Mouse (Mus musculus) brown adipose tissue, adult 24 weeks (tissue): ENCODE results near the gene Dnajc16. TPM values are rescaled to one million over a fixed set of nuclear protein-coding genes. Genes with fewer than 3 reads are reported as not detected.

Source experiments
- H3K27ac ChIP-seq: fragments of 200-500 bp; replicated peaks from 2 replicates; pipeline ENCODE4 v1.5.1; 2012; ENCODE audit warnings: low read depth, mild to moderate bottlenecking, low read length
- H3K4me1 ChIP-seq: fragments of 200-500 bp; 2 replicates; pipeline ENCODE4 v1.6.1; 2012; ENCODE audit warnings: low read length, mixed read lengths; ENCODE audit not compliant: control insufficient read depth, insufficient read depth, insufficient read length
- H3K4me3 ChIP-seq: fragments of 200-500 bp; 2 replicates; pipeline ENCODE4 v1.5.1; 2012; ENCODE audit warnings: low read depth, mild to moderate bottlenecking, low read length, moderate library complexity; ENCODE audit not compliant: insufficient read depth
- polyA plus RNA-seq: library from polyadenylated mRNA; stranded (reverse); fragments of >200 nt; gene quantifications from 2 replicates; pipeline ENCODE4 v1.2.4, GENCODE M21; 2012; ENCODE audit not compliant: missing spikeins, insufficient read depth, insufficient read length

Dnajc16 gene
- 4.7 and 6.4 TPM in 2 replicates for polyA plus RNA-seq

DNA sequence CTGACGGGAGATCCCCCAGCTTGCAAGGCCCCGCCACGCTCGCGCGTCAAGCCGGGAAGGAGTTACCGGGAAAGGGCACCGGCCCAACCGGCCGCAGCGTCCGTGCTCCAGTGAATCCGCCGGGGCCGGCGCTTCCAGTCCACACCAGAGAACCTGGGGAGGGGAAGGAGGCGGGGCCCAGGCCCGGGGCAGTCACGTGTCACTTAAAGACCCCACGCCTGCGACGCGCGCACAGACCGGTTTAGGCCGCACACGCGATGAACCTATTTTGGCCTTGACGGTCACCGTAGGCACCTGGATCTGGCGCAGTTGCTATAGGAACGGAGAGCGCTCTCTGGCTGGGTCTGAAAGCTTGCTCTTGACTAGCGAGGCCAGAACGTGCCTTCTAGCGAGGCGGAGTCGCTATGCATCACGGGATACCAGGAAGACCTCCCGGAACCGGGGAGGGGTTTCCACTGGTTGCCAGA is at the start of gene Dnajc16:
Dnajc16 (minus strand) TSS at position 408 of the 467 bp plus-strand sequence.
- Histone ChIP-seq H3K4me3 (peak within 1 kb of the TSS; percentile 63), H3K27ac (peak within 1 kb of the TSS; percentile 50), H3K4me1 (peaks cover 19% of the 10 kb centered on the region)

DNA sequence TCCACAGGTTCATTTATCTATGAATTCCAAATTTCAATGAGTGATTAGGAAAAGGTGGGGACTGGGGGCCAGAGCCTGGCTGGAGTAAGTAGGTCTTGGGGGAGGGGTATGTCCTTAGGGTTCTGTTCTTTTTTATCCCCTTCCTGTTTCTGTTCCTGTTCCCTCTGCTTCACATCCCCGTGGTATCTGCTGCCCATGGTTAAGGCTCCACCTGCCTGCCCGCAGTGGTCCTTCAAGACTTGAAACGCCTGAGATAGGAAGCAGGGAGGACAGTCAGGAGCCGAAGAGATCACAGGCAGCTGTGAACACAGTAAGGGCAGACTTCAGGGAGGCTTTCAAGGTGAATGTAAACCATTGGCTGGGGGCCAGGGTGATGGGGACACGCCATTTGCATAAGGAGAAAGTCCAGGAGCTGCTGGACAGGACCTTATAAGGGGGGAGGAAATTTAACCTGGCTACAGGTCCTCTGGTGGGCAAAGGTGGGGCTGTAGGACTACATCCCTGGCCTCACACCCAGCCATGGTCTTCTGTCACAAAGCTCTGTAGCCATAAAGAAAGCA is 43.9 kb upstream of the Dnajc16 start:
- H3K4me1 ChIP-seq = no peaks in the 10 kb centered on the region
- no peak overlapping the region for H3K27ac ChIP-seq
- no peak overlapping the region for H3K4me3 ChIP-seq

- Histone ChIP-seq H3K4me1 (no peaks in the 10 kb centered on the region), H3K27ac (no peak overlapping the region), H3K4me3 (no peak overlapping the region)
Observed at GRCm38 (mm10) chr4:141833911-141834310, 43.2 kb upstream of the Dnajc16 start.

- Histone ChIP-seq H3K4me1 (no peaks in the 10 kb centered on the region), H3K4me3 (no peak overlapping the region), H3K27ac (no peak overlapping the region)
Observed at GRCm38 (mm10) chr4:141831361-141831760, 40.6 kb upstream of the Dnajc16 start.

- H3K4me3 ChIP-seq = no peak overlapping the region
- no peaks in the 10 kb centered on the region for H3K4me1 ChIP-seq
- H3K27ac ChIP-seq = no peak overlapping the region
Observed at GRCm38 (mm10) chr4:141830381-141830780, 39.6 kb upstream of the Dnajc16 start.

GRCm38 (mm10) chr4:141828177-141828576 is 37.4 kb upstream of the Dnajc16 start:
- Histone ChIP-seq H3K4me3 (no peak overlapping the region), H3K4me1 (no peaks in the 10 kb centered on the region), H3K27ac (no peak overlapping the region)

GRCm38 (mm10) chr4:141827401-141827800 is 36.7 kb upstream of the Dnajc16 start:
- H3K4me3 ChIP-seq = no peak overlapping the region
- H3K27ac ChIP-seq = no peak overlapping the region
- no peaks in the 10 kb centered on the region for H3K4me1 ChIP-seq

- H3K4me1 ChIP-seq = no peaks in the 10 kb centered on the region
- H3K4me3 ChIP-seq = no peak within 1 kb of the TSS
- no peak within 1 kb of the TSS for H3K27ac ChIP-seq
Observed at GRCm38 (mm10) chr4:141826060-141826459, 35.3 kb upstream of the Dnajc16 start, which contains the start of gene Cela2a. Cela2a (minus strand) TSS chr4:141826160.

GRCm38 (mm10) chr4:141822979-141823378 is 32.2 kb upstream of the Dnajc16 start:
- Histone ChIP-seq H3K4me3 (no peak overlapping the region), H3K4me1 (no peaks in the 10 kb centered on the region), H3K27ac (no peak overlapping the region)

- H3K27ac ChIP-seq = no peak overlapping the region
- no peak overlapping the region for H3K4me3 ChIP-seq
- H3K4me1 ChIP-seq = no peaks in the 10 kb centered on the region
Observed at GRCm38 (mm10) chr4:141822089-141822488, 31.4 kb upstream of the Dnajc16 start.

DNA sequence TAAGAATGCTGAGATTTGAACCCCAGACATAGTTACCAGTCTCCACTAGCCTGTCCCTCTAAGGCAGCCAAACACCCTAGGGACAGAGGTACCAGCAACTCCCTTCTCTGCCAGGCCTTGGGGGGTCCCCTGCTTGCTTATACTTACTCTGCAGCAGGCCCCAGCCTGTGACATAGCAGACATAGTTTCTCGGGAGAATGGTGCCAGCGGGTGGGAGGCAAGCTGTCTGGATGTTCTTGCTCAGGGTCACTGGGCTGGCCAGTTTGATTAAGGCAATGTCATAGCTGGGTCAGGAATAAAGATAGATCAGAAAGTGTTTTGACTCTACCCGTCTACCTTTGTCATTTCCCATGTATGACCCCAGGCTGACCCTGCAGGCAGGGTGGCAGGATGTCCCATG is 30.4 kb upstream of the Dnajc16 start:
- Histone ChIP-seq H3K4me1 (no peaks in the 10 kb centered on the region), H3K27ac (no peak overlapping the region), H3K4me3 (no peak overlapping the region)

DNA sequence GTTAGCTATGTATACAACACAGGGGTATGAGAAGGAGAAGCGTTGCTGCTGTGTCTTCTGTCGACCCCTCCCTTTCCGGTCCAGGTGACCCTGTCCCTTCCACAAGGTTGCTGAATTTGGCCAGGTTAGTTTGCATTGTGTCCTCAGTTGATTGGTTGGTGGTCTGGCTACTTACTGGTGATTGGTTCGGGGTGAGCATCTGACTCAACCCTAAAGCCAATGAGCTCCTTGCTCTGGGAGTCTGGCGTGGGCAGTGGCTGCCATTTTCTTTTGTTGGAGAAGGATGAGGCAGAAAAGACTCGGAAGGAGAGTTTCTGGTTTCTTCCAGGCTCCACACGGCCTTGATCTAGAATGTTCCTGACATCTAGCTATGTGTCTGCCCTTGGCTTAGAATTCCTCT is 28.6 kb upstream of the Dnajc16 start:
- Histone ChIP-seq H3K4me3 (no peak overlapping the region), H3K27ac (no peak overlapping the region), H3K4me1 (no peaks in the 10 kb centered on the region)

GRCm38 (mm10) chr4:141818861-141819260 is 28.1 kb upstream of the Dnajc16 start:
- Histone ChIP-seq H3K4me3 (no peak overlapping the region), H3K4me1 (no peaks in the 10 kb centered on the region), H3K27ac (no peak overlapping the region)

- H3K4me3 ChIP-seq = no peak overlapping the region
- no peaks in the 10 kb centered on the region for H3K4me1 ChIP-seq
- H3K27ac ChIP-seq = no peak overlapping the region
Observed at GRCm38 (mm10) chr4:141817706-141818105, 27.0 kb upstream of the Dnajc16 start.

DNA sequence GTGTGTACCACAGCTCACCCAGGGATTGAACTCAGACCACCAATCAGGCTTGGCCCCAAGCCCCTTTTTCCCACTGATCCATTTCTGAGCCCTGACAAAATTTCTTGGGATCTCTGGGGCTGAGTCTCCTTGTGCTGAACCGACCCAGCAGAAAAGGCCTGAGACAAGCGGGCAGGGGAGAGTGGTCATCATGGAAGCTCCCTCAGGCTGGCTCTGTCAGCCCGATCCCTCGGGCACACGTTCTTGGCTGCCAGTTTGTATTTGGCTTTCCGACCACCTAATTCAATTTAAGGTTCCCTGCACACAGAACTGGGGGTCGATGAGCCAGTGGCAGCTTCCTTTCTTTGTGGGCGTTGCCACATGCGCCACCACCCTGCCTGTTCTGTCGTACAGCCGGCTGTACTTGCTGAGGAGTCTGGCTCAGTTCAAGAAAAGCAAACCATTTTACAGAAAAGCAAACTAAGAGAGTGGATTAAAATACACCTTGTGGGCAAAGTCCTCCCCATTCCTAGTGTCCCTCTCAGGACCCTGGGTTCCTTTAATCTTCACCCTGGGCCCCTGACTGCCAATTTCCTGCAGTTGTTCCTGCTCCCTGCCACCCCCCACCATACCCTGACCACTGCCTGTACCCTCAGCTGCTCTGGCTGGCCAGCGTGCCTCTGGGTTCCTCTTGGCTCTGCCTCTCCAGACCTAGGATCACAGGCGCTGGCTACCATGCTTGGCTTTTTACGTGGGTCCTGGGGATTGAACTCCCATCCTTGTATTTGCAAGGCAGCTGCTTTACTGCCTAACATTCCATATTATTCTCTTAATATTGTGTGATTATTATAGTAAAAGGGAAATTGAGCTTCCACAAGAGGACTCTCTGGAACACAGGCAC is 26.3 kb upstream of the Dnajc16 start:
- Histone ChIP-seq H3K27ac (no peak overlapping the region), H3K4me3 (no peak overlapping the region), H3K4me1 (no peaks in the 10 kb centered on the region)

- no peak overlapping the region for H3K4me3 ChIP-seq
- no peaks in the 10 kb centered on the region for H3K4me1 ChIP-seq
- no peak overlapping the region for H3K27ac ChIP-seq
Observed at GRCm38 (mm10) chr4:141816267-141816666, 25.5 kb upstream of the Dnajc16 start.
